Mouse (Mus musculus) NIH3T3 (cell line): ENCODE measurements around the gene Csta1.
"Not testable (repeated sequence)": the region's sequence is repeated elsewhere in the genome, so short reads cannot be mapped to it uniquely, and the experiment has no call there.

Source experiments
- DNase-seq: peaks from one replicate; pipeline ENCODE4 v3.0.0-alpha.2; 2012; ENCODE audit warnings: low read depth

Csta1 gene

DNA sequence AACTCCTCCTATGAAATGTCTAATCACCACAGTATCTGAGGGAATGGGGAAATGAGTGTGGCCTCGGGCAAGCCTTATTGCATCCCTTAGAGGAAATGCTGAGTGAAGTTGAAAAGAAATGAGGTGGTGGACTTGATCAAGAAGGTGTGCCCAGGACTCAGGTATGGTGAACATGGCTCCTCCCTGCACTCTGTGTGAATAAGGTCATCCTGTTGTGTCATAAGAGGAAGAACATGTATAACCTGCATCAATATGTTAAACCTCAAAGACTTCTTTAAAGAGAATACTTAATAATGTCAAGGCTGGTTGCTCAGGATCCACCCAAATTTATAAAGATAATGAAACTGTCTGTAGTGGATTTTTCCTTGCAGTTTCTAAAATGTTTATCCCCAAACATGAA lies at the start of gene Csta1:
Gene Csta1 (minus strand): TSS at position 101 of the 400 bp plus-strand sequence.
- DNase-seq = no peak

DNA sequence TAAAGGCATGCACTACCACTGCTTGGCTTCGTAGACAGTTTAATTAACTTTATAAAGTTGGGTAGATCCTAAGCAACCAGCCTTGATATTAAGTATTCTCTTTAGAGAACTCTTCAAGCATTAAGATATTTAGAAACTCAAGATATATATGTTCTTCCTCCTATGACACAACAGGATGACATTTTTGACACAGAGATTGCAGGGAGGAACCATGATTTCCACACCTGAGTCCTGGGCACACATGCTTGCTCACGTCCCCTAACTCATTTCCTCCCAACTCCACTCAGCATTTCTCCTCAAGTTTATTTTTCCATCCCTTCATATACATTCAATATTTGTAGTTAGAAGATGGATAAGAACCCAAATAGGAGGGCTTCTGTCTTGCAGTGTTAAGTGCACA lies 48.9 kb upstream of the Csta1 start:
- no peak for DNase-seq

DNA sequence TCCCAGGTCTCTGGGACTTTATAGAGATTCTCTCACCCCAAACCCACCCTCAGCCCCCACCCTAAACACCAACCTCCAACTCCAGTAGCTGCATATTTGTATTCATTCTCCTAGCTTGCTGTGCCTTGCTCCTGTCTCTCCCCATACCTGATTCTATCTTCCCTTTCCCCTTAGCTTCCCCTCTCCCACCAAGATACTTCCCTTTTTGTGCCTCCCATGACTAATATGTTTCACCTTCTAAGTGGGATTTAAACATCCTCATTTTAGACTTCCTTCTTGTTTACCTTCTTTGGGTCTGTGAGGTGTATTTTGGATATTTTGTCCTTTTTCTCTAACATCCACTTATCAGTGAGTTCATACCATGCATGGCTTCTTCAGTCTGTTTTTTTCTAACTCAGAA lies 45.1 kb upstream of the Csta1 start:
- DNase-seq = no peak

DNA sequence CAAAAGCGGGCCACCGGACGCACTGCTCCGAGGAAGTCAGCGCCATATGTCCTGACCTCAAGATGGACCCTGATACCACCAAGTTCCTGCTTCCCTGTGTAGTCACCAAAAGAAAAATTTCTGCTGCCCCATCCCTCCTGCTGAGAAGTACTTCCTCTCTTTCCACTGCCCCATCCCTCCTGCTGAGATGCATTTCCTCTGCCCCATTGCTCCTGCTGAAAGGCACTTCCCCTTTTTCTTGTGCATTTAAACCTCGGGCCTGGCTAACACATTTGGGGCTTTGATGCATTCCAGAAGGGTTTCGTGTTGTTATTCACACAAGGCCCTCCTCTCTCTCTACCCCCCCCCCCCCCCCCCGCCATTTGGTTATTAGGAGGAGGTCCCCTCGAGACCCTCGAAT lies 36.8 kb upstream of the Csta1 start:
- DNase-seq = not testable (repeated sequence)

DNA sequence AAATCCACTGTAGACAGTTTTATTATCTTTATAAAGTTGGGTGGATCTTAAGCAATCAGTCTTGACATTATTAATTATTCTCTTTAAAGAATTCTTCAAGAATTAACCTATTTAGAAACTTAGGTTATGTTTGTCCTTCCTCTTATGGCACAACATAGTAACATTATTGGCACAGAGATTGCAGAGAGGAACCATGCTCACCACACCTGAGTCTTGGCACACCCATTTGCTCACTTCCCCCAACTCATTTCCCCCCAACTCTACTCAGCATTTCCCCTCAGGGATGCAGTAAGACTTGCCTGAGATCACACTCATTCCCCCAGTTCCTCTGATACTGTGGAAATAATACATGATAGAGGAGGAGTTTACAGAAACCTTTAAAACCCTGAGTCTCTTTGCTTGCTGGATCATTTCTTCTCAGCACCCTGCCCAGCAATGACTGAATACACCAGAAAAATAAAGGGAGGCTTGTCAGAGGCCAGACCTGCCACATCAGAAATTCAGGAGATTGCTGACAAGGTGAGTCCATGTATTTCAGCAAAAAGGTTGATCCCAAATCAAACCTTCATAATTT lies 25.4 kb upstream of the Csta1 start, which contains the start of gene Stfa2l1:
Gene Stfa2l1 (plus strand): TSS at position 410 of the 574 bp plus-strand sequence.
- DNase-seq = no peak

DNA sequence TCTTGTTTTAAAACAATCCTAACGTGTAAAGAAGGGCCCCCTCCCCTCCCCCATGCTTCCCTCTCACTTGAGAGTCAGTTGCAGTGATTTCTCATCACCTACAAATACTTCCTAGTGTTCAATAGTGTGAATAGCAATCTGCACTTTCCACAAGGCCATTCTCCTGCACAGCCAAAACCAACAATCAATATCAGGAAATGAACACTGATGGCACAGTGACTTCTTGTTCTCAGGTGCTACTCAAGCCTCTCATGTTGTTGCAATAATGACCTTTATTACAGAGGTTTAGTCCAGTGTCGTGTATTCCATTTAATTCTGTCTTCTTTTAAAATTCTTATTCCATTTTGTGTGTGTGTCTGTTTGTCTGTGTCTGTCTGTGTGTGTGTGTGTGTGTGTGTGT lies 7.2 kb upstream of the Csta1 start:
- no peak for DNase-seq

DNA sequence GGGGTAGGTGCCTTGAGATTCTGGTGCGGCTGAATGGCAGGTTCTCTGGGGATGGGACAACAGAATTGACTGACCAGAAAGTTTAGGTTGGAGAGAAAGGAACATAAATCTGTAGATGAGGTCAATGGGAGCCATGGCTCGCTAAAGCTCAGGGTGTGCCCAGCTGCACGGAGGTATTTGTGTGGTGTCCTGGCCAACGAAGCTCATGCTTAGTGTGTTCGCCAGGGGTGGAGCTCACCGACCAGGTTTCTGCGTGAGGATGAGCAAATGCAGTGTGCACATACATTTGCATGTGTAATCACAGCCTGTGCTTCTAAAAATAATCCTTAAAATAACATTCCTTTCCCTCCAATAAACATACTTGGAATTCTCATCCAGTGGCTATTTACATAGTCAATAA lies 2.9 kb downstream of the Csta1 start:
- DNase-seq = no peak

DNA sequence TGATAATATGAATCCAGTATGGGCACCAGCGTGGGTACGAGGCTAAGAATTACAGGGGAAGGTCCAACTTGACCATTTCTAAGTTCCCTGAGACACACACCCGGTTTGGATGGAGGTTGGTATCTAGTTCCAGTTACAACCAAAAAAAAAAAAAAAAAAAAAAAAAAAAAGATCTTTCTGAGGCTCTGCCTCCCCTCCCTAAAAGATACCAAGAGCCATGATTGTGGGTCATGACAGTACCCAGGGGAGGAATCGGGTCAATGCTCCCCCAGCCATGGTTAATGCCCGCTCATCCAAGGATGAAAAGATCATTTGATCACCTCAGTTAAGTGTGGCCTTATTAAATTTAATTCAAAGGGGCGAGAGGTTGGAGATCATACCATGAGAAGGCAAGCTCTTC lies 15.3 kb downstream of the Csta1 start:
- DNase-seq = not testable (repeated sequence)

DNA sequence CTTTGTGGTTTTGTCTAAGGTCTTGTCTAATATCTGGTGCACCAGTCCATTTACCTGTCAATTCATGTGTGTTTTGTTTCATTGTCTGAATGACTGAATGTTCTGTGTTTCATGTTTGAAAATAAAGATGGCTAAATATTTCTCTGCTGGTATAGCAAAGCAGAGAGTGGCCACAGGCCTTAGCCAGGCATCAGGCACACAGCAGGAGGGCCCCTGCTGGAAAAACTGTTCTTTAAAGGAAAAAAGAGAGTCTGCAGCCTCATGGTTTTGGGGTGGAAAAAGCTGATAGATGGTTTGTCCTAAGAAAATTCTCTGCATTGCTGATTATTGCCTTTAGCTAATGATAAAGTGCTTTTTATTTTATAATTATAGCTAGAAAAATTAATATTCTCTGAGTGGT lies 19.6 kb downstream of the Csta1 start:
- DNase-seq = not testable (repeated sequence)

DNA sequence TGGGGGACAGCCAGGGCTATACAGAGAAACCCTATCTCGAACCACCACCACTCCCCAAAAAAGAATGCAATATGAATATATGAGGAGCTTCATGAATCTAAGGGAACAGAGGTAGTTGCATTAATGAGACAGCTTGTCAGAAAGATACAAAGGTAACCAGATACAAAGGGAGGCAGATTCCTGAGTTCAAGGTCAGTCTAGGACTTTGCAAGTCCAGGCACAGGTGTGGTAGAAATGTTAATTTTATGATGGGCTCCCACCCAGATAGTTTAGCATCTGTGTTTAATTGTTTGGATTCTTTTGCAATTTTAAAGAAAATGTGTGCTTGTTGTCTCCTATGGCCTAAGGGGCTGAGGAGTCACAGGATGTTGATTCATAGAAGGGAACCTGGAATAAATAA lies 28.8 kb downstream of the Csta1 start:
- no peak for DNase-seq

DNA sequence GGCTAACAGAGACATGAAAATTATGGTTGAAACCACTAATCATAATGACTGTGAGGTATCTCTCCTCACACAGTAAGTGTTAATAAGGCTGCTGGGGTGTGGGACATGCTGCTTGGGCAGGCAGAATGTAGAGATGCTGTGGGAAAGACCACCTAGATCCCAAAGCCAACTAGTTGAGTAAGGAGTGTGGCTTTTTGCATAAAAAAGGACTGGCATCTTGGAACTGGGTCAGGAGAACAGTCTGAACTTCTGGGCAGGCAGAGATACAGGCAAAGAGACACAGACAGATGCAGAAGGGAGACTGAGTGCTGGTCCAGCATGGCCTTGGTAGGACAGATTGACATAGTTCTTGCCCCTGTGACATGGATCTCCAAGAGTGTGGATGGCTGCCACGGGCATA lies 29.5 kb downstream of the Csta1 start:
- DNase-seq = no peak

DNA sequence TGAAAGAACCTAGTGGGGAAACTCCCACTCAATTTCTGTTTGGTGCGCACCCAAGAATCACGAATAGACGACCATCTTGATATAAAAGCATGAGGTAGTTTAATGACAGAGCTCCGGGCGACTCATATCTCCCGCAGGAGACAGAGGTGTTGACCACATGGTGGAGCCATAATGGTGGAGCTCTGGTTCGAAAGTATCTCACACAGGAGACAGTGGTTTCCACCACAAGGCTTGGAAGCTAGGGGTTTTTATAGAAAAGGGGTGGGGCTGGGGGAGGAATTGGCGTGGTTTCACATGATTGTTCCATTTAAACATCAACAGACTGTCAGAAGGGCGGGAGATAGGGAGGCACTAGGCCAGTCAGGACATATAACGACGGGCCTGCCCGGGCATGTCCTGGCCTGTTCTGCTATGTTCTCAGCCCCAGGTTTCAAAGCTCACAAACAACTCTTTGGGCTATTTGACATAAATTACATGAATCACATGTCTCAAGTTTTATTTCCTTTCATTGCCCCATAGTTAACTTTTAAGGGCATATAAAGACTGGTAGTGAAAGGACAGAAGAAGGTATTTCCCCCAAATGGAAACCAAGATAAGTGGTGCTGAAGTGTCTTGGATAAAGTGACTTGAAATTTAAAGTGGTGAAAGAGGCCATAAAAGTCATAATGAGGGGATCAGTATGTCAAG lies 33.1 kb downstream of the Csta1 start:
- not testable (repeated sequence) for DNase-seq

DNA sequence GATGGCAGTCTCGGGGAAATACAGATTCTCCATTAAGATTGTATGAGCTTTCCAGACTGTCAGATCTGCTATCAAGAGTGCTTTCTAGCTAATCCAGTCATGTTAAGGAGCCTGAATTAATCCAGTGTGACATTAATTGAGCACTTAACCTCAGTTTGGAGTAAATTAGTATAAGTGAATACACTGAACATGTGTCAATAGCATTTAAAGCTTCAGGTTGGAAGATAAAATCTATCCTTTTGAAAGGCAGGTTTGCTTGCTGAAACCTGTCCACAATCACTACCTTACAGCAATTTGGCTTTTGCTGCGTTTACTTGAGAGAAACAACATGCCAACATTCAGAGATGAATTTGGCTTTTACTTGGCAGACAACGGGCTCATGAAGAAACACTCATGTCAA lies 37.0 kb downstream of the Csta1 start:
- no peak for DNase-seq

DNA sequence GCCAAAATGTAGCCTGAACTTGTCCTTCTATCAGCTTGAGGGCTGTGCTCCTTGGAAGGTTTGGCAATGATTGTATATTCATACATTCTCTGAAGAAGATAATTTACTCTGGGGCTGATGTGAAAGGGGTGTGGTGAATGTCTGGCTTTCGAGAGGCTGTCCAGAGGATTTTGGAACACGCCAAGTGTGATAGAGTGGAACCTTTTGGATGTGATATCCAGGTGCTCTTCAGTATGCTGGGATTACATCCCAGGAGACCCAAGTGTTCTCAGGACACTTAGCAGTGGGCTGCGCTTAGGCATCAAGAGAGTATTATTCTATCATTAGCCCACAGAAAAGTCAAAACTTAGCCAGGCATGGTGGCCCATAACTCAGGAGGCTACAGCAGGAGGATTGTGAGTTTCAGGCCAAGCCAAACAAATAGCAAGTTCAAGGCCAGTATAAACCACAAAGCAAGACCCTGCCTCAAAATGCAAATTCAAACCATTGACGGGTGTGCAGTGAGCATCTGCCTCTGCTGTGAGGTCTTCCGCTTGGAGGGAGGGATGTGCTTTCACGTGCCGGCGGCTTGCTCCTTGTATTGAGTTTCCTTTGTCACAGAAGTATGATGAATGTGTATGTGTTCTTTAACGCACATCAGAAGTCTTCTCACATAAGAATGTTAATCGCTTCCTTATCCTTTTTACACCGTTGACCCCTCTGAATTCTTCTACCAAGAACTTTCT lies 40.1 kb downstream of the Csta1 start:
- no peak for DNase-seq

DNA sequence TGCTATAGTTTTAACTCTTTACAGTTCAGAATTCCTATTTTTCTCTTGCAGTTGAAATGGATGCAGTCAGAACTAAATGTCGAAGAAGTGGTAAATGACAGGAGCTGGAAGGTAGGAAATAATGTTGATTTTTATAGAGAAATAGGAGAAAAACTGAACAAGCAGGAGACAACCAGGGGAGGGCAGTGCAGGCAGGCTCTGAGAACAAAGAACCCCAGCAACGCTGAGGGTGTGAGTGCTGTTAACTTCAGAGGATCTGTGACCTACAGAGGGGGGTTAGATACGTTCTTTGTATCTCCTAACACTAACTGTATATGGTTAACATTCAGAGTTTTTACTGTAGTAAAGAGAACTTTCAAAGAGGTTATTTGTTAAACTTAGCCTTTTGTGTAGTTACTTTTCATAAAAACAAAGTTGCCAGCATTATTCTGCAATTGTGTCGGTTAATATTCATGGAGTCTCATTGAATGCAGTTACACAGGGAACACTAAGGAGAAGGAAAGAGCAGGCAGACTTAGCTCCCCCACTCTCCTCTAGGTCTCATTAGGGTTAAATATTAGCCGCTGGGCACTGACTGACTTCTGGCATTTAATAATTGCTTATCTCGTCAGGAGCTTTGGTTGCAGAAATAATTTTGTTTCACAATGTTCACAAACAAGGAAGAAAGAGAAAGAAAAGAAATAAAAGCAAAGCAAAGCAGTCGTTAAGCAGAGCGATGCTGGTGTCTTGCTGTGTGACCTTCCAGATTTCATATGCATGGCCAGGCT lies 41.0 kb downstream of the Csta1 start:
- no peak for DNase-seq

DNA sequence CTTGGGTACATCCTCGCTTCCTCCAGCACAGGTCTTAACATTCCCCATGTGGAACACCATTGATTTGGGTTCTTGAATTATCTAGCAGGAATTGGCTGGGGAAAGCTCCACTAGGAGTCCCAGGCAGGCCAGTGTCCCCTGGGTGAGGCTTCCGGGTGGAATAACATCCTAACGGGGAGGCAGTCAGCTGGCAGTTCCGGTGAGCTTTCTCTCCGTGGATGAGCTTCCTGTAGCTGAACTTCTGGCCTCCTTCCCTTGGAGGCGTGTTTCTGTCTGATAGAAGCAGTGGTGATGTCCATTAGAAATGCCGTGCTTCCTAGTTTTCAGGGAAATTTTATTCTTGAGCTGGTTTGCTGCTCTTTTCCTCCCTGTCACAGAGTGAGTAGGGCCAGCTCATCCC lies 42.0 kb downstream of the Csta1 start:
- DNase-seq = no peak

DNA sequence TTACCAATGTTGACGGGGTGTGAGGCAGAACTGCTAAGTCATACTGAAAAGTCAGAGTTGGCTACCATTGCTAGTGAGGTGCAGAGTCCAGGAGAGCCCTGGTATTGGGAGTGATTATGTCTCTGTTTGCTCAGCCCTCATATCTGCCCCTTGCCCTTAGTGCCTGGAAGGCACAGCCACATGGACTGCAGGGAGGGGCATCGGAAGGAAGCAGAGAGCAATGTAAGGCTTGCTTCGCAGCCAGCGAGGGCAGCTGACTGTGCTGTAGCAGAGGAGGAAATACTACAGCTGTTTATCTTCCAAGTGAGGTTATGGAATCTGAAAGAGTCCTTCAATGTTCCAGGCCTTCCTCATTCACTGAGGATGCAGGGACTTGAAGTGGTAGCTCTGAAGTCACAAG lies 43.2 kb downstream of the Csta1 start:
- no peak for DNase-seq

DNA sequence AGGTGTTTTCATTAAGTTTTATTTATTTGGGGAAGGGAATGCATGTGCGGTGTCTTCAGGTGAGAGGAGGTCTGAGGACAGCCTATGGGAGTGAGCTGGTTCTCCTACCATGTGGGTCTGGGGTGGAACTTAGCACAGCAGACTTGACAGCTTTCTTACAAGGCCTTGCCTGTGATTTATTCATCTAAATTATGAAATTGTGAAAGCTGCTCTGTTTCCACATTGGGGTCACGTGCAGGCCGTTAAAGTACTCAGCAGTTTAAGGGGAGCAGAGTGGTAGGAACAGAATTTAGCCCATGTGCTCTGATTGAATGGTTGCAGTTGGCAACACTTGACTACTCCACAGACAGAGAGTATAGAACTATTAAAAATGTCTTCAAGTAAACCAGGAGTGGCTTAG lies 51.1 kb downstream of the Csta1 start:
- peak; percentile 8 for DNase-seq

DNA sequence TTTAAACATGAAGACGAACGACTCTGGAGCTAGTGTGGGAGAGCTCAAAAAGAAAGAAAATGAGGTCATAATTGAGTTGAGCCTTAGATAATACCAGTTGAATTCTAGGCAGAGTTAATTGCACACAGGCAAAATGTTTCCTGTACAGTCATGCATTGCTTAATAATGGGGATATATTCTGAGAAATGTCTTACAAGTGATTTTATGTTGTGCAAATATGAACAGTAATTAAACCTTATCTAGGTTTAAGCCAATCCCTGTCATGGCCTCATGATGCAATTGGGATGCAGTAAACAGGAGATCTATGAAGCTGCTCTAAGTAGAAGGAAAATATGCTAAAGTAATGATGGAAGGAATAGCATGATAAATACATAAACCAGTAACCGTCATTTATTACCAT lies 56.3 kb downstream of the Csta1 start:
- DNase-seq = no peak

DNA sequence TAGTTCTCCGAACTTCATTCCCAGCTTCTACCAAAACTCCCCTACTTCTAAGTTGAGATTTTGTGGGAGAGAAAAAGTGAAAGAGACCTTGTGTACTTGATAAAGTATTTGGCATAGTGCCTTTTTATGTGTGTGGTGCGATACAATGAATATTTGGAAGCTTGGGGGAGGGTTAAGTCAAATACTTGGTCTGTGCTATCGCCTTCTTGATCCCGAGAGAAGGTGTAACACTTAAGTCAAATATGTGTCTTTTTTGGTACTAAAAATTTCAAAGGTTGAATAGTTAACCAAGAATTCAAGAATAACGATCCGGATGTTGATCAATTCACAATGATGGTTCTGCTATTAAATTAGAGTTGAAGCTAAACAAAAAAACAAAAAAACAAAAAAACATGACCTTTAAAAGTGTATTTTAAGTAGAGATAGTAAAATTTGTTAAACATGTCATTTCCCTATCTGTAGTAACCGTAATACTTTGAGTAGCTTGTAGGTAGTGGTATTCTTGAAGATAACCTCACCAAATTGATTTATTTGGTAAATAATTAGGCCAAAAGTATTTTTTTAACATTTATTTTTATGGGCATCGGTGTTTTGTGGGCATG lies 58.5 kb downstream of the Csta1 start:
- DNase-seq = no peak

DNA sequence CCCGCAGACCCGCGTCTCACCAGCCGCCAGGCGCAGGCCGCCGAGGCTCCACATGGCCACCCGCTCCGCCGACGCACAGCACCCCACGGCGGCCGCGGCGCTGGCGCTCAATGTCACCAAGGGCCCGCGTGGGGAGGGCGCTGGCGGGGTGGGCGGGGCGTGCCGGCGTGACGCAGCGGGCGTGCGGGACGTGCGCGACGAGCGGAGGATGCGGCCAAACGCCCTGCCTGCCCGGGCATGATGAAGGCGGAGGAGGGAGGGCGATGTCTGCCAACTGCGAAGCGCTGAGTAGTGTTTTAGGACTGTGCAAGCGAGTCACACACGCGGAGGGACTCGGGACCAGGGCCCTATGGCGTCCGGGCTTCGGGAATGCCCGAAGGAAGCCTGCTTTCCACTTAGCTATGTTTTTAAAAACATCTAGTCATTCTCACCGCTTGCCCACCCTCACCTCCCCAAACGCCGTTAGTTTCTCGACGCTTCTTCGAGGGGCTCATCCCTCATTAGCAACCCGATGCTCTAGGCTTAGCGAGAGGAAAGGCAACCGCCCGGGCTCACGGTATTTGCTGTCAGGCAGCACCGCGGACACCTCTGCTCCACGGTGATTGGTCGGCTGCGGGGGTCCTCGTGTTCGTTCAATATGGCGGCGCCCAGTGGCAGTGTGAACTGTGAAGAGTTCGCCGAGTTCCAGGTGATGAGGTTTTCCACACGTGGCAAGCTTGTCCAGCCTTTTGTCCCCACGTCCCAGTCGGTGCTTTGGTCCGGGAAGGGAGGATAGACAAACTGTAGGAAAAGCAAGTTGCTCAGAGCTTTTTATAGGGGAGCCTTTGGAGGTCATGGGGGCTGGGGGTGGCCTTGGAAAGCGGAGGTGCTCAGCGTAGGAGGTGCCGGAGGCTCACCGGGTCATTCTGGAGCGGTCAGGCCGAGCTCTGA lies 59.3 kb downstream of the Csta1 start, which contains the start of the genes Fam162a and Ccdc58:
Gene Fam162a (minus strand): TSS at position 145 of the 930 bp plus-strand sequence.
Gene Ccdc58 (plus strand): TSS at position 236 of the 930 bp plus-strand sequence.
- peak; percentile 91 for DNase-seq
